Mouse (Mus musculus) liver, embryonic 14.5 days (tissue): ENCODE measurements around the gene Ccdc34.

Source experiments
- CTCF ChIP-seq: IDR thresholded peaks from 2 replicates; pipeline ENCODE4 v1.5.1; 2016; ENCODE audit warnings: antibody characterized with exemption, low read depth, control low read depth
- EP300 ChIP-seq: IDR thresholded peaks from 2 replicates; pipeline ENCODE4 v1.6.1; 2016; ENCODE audit warnings: antibody characterized with exemption, low read depth

- TF ChIP-seq CTCF: no peak
- TF ChIP-seq EP300: no peak
Measured at GRCm38 (mm10) chr2:110186427-110186980, 168.9 kb downstream of the Ccdc34 start.
